ENCODE assay signal across 20 mouse cellular contexts in genomic region chr10:30564651-30565050, GRCm38 (mm10). TPM values are rescaled to one million over a fixed set of nuclear protein-coding genes. Genes with fewer than 3 reads are reported as not detected.
A peak's percentile ranks its signal among the peaks of the same experiment; 100 is the strongest.
DNase-seq lines count a peak whose midpoint lies in the region; ATAC-seq and TF ChIP-seq lines count a peak whose summit lies in the region.
"Had no signal": no experiment of that assay in that cellular context is flagged by ENCODE, and none has a peak within 500 bp of the region (broad histone marks: within the 10 kb centered on the region; RNA-seq: fewer than 3 reads in every experiment).

No protein-coding gene starts in this region.

- no peak for TF ChIP-seq EP300 in liver, postnatal 0 days (IDR thresholded peaks at IDR 0.05; ENCODE audit: low read depth)
- TF ChIP-seq EP300 in lung, postnatal 0 days (IDR thresholded peaks at IDR 0.05), result no peak

- no peak overlapping the region for H3K4me2 ChIP-seq in liver, embryonic 12.5 days
- H3K4me2 ChIP-seq in liver, postnatal 0 days (ENCODE audit: low read depth, low read length), result no peak overlapping the region
- no peak overlapping the region for H3K4me2 ChIP-seq in liver, embryonic 13.5 days
- no peak overlapping the region for H3K4me2 ChIP-seq in lung, postnatal 0 days (replicated peaks; ENCODE audit: low read depth, low read length)
- H3K4me2 ChIP-seq: forebrain, embryonic 15.5 days; heart, embryonic 12.5 days; hindbrain, embryonic 15.5 days had no signal

- H3K27ac ChIP-seq in liver, embryonic 12.5 days, result no peak overlapping the region
- no peak overlapping the region for H3K27ac ChIP-seq in liver, postnatal 0 days (ENCODE audit: low read depth)
- H3K27ac ChIP-seq in liver, embryonic 13.5 days, result no peak overlapping the region
- no peak overlapping the region for H3K27ac ChIP-seq in lung, postnatal 0 days (ENCODE audit: low read length)
- H3K27ac ChIP-seq: embryonic facial prominence, embryonic 10.5 days; forebrain, embryonic 10.5 days; forebrain, embryonic 15.5 days; heart, adult 2 months; hindbrain, embryonic 15.5 days had no signal

- H3K4me1 ChIP-seq in liver, embryonic 12.5 days, result no peaks in the 10 kb centered on the region
- no peaks in the 10 kb centered on the region for H3K4me1 ChIP-seq in liver, postnatal 0 days (ENCODE audit: insufficient read depth)
- H3K4me1 ChIP-seq in liver, embryonic 13.5 days (replicated peaks), result no peaks in the 10 kb centered on the region
- H3K4me1 ChIP-seq in lung, postnatal 0 days (ENCODE audit: insufficient read depth, low read depth, low read length), result no peaks in the 10 kb centered on the region
- H3K4me1 ChIP-seq: embryonic facial prominence, embryonic 10.5 days; forebrain, embryonic 10.5 days; forebrain, embryonic 15.5 days; heart, embryonic 12.5 days; hindbrain, embryonic 15.5 days had no signal

- H3K4me3 ChIP-seq in liver, embryonic 12.5 days, result no peak overlapping the region
- no peak overlapping the region for H3K4me3 ChIP-seq in liver, postnatal 0 days (ENCODE audit: low read depth, low read length)
- H3K4me3 ChIP-seq in liver, embryonic 13.5 days (replicated peaks), result no peak overlapping the region
- H3K4me3 ChIP-seq in lung, postnatal 0 days (ENCODE audit: low read depth, low read length), result no peak overlapping the region
- H3K4me3 ChIP-seq: embryonic facial prominence, embryonic 10.5 days; erythroblast, embryonic 14.5 days; forebrain, embryonic 10.5 days; forebrain, embryonic 15.5 days; heart, adult 2 months; heart, embryonic 12.5 days; hindbrain, embryonic 15.5 days had no signal

- TF ChIP-seq CTCF in liver, postnatal 0 days (IDR thresholded peaks at IDR 0.05; ENCODE audit: low read depth), result no peak
- TF ChIP-seq CTCF in lung, postnatal 0 days (IDR thresholded peaks at IDR 0.05), result no peak

- 63% methylated on average over 3 of the region's 3 CpGs for whole genome bisulfite sequencing in liver, embryonic 12.5 days (ENCODE audit: insufficient replicate concordance)
- 79% methylated on average over 3 of the region's 3 CpGs for WGBS in liver, postnatal 0 days (ENCODE audit: insufficient replicate concordance)
- WGBS in liver, embryonic 13.5 days (ENCODE audit: insufficient replicate concordance), result 61% methylated on average over 3 of the region's 3 CpGs
- WGBS in lung, postnatal 0 days, result 52% methylated on average over 3 of the region's 3 CpGs

- no peaks in the 10 kb centered on the region for H3K27me3 ChIP-seq in liver, embryonic 12.5 days (replicated peaks)
- H3K27me3 ChIP-seq in liver, postnatal 0 days (ENCODE audit: insufficient read depth, low read length), result no peaks in the 10 kb centered on the region
- no peaks in the 10 kb centered on the region for H3K27me3 ChIP-seq in liver, embryonic 13.5 days
- no peaks in the 10 kb centered on the region for H3K27me3 ChIP-seq in lung, postnatal 0 days (replicated peaks; ENCODE audit: insufficient read depth, low read length)
- H3K27me3 ChIP-seq: forebrain, embryonic 15.5 days; heart, embryonic 12.5 days; hindbrain, embryonic 15.5 days had no signal

- ATAC-seq in liver, embryonic 12.5 days, result peak; percentile 15; the same call in 1 of the 2 replicates
- ATAC-seq in liver, postnatal 0 days, result no peak
- ATAC-seq in liver, embryonic 13.5 days (ENCODE audit: low read depth), result peak; percentile 26; the same call in 1 of the 2 replicates
- ATAC-seq in lung, postnatal 0 days, result peak; percentile 85
- ATAC-seq in erythroblast, adult 5-6 weeks (replicated peaks; ENCODE audit: low FRiP score, poor library complexity, severe bottlenecking), result no peak
- ATAC-seq: forebrain, embryonic 15.5 days had no signal

- H3K36me3 ChIP-seq in liver, embryonic 12.5 days, result peaks cover 75% of the 10 kb centered on the region
- H3K36me3 ChIP-seq in liver, postnatal 0 days (replicated peaks; ENCODE audit: insufficient read depth, low read length), result peaks cover 18% of the 10 kb centered on the region
- peaks cover 61% of the 10 kb centered on the region for H3K36me3 ChIP-seq in liver, embryonic 13.5 days
- H3K36me3 ChIP-seq in lung, postnatal 0 days (ENCODE audit: insufficient read depth, low read length), result no peaks in the 10 kb centered on the region

- no peak for DNase-seq in liver, postnatal 0 days
- no peak for DNase-seq in liver, embryonic 13.5 days
- DNase-seq in lung, postnatal 0 days (ENCODE audit: low spot score), result peak; percentile 33
- DNase-seq in lung, postnatal 36 days, result peak; percentile 13
- DNase-seq in cerebellum, adult 9-10 months, result no peak
- DNase-seq: adrenal gland, adult 2 months; adrenal gland, postnatal 25 days; cerebellum, adult 18-20 months; cerebellum, postnatal 10 days; gastrocnemius, postnatal 10 days; heart, adult 2 months; heart, postnatal 36 days had no signal

- H3K9me3 ChIP-seq in liver, embryonic 12.5 days (replicated peaks), result no peaks in the 10 kb centered on the region
- no peaks in the 10 kb centered on the region for H3K9me3 ChIP-seq in liver, postnatal 0 days (ENCODE audit: low read length)
- H3K9me3 ChIP-seq in liver, embryonic 13.5 days (replicated peaks), result no peaks in the 10 kb centered on the region
- no peaks in the 10 kb centered on the region for H3K9me3 ChIP-seq in lung, postnatal 0 days (ENCODE audit: low read length)
- H3K9me3 ChIP-seq: embryonic facial prominence, embryonic 10.5 days; forebrain, embryonic 10.5 days; forebrain, embryonic 15.5 days; heart, embryonic 12.5 days; hindbrain, embryonic 15.5 days had no signal

- H3K9ac ChIP-seq in liver, embryonic 12.5 days, result no peak overlapping the region
- H3K9ac ChIP-seq in liver, postnatal 0 days (replicated peaks), result no peak overlapping the region
- H3K9ac ChIP-seq in liver, embryonic 13.5 days, result no peak overlapping the region
- no peak overlapping the region for H3K9ac ChIP-seq in lung, postnatal 0 days (replicated peaks; ENCODE audit: low read depth)
- H3K9ac ChIP-seq: forebrain, embryonic 15.5 days; heart, embryonic 12.5 days; hindbrain, embryonic 15.5 days had no signal

RNA-seq across cellular contexts. Expression of gene Trmt11, which starts 35.9 kb away (rescaled TPM):
- polyA plus RNA-seq in liver, embryonic 12.5 days (2016; fragmentation: Nextera tagmentation; extraction: Ambion mirVana), result 25.3 and 27.9 TPM in 2 replicates
- 9.9 and 10.2 TPM in 2 replicates for polyA plus RNA-seq in liver, postnatal 0 days (2015; fragmentation: Nextera tagmentation; extraction: Ambion mirVana)
- 21.8 and 25.1 TPM in 2 replicates for polyA plus RNA-seq in liver, embryonic 13.5 days (2015; fragmentation: Nextera tagmentation; extraction: Ambion mirVana)
- 14.8 and 15.4 TPM in 2 replicates for polyA plus RNA-seq in lung, postnatal 0 days (2015; fragmentation: Nextera tagmentation; extraction: Ambion mirVana)
- total RNA-seq in erythroblast, adult 5-6 weeks (2015; ENCODE audit: low replicate concordance), result 9.6 and 13.8 TPM in 2 replicates
- 6.3 and 12.4 TPM in 2 replicates for total RNA-seq in erythroblast, adult 5-6 weeks (2017; ENCODE audit: low replicate concordance)

Comparison
In these comparisons a context has a peak if more than half of its experiments do, and no peak if none do; other contexts are left out.
1. ATAC-seq: peak in liver, embryonic 12.5 days (single experiment), liver, embryonic 13.5 days (single experiment) and lung, postnatal 0 days (single experiment); none in liver, postnatal 0 days (single experiment) and erythroblast, adult 5-6 weeks (single experiment).
2. DNase-seq: peak in lung, postnatal 0 days (single experiment) and lung, postnatal 36 days (single experiment); none in liver, postnatal 0 days (single experiment), liver, embryonic 13.5 days (single experiment) and cerebellum, adult 9-10 months (single experiment).